Mouse (Mus musculus): Measurements from ENCODE around the gene 1700102P08Rik.

The 1700102P08Rik gene

DNA sequence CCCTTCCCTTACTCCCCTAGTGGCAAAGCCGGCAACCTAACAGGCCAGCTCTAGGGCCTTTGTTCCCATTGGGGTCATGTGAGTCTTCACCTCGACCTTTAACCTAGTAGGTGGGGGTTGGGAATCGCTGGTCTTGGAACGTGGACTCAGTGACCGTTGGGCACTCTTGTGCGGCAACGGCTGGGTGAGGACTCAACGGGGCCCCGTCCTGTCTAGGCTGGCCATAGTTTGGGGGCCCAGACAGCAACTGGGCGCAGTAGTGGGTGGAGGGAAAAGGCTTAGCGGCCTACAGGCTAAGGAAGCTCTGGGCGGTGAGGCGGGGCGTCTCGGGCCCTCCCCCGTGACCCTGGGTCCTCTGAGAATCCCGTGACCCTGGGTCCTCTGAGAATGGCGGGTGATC is at the start of gene 1700102P08Rik:
TSS of gene 1700102P08Rik (plus strand) at position 130 of the 400 bp plus-strand sequence.
- no peak for DNase-seq (ENCODE audit: low spot score)

DNA sequence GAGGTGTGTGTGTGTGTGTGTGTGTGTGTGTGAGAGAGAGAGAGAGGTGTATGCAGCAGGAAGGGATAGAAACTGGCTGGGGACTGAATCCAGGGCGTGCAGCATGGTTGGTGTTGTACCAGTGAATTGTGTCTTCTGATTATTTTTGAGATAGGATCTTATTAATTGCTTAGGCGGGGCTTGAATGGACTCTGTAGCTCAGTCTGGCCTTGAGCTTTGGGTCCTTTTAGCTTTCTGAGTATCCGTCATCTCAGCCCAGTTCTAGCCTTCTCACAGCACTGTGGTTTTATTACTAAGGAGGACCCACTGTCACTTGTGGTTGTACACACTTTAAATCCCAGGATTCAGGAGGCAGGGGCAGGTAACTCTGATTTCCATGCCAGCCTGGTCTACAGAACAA is 49.3 kb upstream of the 1700102P08Rik start:
- DNase-seq (ENCODE audit: low spot score): no peak

DNA sequence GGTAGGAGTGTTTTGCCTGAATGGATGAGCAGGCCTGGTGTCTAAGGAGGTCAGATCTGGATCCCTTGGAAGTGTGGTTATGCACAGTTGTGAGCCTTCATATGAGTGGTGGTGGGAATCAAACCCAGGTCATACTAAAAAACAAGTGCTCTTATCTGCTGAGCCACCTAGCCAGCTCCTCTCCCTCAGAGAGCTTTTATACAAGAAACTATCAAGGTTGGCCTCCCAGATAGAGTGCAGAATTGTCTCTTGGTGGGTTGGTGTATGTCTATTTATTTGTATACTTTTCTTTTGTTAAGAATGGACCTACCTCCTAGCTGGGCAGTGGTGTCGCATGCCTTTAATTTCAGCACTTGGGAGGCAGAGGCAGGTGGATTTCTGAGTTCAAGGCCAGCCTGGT is 48.8 kb upstream of the 1700102P08Rik start:
- no peak for DNase-seq (ENCODE audit: low spot score)

DNA sequence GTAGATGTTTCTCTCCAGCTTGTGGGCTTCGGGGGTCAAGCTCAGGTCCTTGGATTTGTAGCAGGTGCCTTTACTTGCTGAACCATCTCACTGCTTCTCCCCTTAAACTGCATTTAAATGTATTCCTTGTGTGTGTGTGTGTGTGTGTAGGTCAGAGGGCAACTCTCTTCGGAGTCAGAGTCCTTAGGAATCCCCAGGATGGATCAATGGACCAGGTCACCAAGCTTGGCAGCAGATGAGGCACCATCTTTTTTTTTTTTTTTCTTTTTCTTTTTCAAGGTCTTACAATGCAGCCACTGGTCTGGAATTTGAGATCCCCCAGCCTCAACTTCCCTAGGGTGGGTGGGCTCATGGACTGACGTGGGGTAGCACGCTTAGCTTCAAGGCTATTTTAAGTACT is 48.1 kb upstream of the 1700102P08Rik start:
- no peak for DNase-seq (ENCODE audit: low spot score)

DNA sequence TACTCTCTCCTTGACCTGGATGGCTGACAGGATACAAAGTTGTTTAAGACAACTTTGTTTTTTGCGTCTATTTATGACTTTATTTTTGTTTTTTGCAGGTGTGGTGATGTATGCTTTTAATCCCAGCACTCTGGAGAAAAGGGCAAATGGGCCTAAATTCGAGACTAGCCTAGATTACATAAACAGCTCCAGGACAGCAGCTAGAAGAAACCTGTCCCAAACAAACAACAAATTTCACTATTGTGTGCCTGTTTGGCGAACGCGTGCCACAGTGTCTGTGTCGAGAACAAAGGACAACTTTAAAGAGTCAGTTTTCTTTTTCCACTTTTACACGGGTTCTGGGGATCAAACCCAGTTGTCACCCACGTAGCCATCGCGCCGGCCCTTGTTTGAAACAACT is 45.6 kb upstream of the 1700102P08Rik start:
- DNase-seq (ENCODE audit: low spot score): no peak

DNA sequence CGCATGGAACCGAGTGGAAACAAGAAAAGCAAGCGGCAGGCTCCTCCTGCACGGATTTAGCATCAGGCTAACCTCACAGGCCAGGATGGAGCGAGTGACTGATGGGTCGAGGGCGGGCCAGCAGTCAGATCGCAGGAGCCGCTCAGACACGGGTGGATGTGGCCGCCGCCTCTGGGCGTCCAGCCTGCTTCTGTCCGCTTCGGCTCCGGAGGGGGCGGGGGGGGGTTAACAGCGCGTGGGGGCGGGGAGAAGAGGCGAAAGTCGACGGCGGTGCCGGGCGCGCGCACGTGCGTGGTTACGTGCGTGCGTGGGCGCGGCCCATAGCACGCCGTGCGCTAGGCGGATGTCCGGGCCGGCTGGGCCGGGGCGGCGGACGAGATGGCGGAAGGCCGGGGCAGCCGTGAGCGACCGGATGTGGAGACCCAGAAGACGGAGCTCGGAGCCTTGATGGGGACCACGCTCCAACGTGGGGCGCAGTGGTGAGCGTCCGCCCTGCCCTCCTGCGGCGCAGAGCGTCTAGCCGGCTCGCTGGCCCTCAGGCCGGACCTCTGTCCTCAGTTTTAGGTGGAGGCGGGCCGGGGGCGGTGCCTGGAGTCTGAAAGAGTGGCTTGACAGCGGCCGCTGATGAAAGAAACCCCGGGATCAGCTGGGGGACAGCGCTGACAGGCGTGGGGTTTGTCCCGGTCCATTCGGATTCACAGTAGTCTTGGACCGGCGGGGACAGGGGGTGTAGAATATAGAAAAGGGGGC is 44.9 kb upstream of the 1700102P08Rik start, which contains the start of gene Usp4:
TSS of gene Usp4 (plus strand) at position 314 of the 750 bp plus-strand sequence.
- DNase-seq (ENCODE audit: low spot score): peak; percentile 94

DNA sequence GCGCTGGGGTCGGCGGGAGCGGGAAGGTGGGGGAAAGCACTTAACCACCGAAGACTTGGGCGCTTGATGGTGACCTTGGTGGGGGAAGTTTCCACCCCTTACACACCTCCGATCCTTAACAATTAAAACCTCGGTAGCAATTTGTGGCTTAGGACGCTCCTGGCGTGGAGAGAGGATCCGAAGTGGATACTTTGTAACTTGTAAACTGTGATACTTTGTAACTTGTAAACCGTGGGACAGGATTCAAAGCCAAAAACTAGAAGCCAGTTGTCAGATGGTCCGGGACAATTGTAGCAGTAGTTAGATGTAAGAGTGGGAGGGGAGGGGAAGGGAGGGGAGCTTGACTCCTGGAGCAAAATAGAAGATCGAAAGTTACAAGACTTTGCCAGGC is 44.3 kb upstream of the 1700102P08Rik start:
- DNase-seq (ENCODE audit: low spot score): no peak

DNA sequence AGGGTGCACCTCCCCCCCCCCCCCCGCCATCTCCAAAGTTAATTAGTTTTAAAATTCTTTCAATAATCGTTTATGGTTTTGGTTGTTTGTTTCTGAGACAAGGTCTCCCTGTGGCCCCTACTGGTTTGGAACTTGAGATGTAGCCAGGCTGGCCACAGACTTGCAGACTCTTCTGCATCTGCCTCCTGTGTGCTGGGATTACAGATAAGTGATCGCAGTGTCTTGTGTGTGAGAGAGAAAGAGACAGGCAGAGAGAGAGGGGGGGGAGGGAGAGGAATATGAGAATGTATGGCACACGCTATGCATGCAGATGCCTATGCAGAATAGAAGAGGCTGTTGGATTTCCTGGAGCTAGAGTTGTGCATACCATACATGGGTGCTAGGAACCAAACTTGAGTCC is 42.9 kb upstream of the 1700102P08Rik start:
- no peak for DNase-seq (ENCODE audit: low spot score)

DNA sequence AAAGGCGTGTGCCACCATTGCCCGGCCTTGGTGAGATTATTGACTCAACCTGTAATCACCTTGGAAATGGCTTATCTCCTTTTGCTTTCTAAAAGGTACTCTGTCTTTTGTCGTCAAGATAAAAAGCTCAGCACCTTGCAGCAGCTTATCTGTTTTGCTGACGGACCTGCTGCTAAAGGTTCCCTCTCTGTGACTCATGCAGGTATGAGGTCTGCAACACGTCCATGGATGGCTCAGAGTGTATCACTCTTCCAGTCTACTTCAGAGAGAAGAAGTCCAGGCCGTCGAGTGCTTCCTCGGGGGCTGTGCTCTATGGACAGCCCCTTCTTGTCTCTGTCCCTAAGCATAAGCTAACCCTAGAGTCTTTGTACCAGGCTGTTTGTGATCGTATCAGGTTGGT is 14.4 kb upstream of the 1700102P08Rik start:
- no peak for DNase-seq (ENCODE audit: low spot score)

DNA sequence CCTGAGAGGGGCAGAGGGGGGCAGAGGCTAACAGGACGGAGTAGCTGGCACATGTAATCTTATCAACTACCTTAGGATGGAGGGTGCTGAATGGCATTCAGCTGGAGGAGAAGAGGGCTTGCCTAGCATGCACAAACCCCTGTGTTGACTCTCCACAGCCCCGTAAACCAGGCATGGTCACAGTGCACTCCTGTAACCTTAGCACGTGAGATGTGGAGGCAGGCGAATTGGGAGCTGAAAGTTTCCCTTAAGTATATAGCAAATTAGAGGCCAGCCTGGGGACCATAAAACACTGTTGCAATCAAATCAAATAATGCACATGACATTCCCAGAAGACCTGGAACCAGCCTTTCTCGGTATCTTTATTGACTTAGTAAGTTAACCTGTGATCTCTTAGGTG is 13.9 kb upstream of the 1700102P08Rik start:
- DNase-seq (ENCODE audit: low spot score): no peak

DNA sequence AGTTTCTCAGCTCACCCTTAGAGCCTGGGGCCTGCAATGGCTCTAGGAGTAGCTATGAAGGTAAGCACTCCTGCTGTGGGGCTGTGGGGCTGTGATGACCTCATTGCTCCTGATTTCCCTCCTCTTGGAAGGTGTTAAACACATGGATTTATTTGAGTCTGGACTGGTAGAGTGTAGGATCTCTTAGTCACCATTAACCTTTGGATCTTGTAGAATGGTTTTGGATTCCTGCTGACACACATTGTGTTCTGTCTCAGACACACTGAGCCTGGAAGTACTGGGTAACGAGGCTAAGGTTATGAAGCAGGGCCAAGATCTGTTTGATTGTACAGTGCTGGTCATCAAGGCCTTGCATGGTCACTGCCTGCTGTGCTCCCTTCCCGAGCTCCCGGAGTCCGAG is 13.3 kb upstream of the 1700102P08Rik start:
- DNase-seq (ENCODE audit: low spot score): no peak

DNA sequence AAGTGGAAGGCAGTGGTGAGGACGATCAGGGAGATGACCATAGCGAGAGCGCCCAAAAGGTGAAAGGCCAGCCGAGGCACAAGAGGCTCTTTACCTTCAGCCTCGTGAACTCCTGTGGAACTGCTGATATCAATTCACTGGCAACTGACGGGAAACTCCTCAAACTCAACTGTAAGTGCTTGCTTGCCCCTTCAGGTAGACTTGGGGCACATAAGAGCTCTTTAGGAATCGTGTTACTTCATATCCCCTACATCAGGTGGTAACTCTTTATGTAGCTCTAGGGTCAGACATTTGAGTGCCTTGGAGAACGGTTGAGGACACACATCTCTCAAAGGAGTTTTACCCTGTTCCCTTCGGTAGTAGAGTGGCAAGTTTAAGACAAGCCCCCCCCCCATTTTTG is 11.2 kb upstream of the 1700102P08Rik start:
- no peak for DNase-seq (ENCODE audit: low spot score)

DNA sequence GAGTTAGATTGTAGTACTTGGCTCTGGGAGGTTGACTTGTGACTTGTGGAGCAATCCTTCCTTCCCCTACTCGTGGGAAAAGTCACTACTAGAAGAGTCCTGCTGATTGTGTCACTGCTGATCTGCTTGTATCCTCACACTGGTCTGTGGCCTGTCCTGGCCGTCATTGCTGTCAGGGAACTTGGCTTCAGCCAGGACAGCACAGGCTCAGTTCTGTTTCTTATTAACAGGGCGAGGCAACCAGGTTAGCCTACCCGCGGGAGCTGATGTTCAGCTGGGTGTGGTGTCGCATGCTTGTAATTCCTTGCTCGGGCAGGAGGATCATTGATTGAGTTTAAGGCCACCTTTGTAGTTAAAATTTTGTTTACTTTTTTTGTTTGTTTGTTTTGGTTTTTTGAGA is 7.6 kb upstream of the 1700102P08Rik start:
- no peak for DNase-seq (ENCODE audit: low spot score)

DNA sequence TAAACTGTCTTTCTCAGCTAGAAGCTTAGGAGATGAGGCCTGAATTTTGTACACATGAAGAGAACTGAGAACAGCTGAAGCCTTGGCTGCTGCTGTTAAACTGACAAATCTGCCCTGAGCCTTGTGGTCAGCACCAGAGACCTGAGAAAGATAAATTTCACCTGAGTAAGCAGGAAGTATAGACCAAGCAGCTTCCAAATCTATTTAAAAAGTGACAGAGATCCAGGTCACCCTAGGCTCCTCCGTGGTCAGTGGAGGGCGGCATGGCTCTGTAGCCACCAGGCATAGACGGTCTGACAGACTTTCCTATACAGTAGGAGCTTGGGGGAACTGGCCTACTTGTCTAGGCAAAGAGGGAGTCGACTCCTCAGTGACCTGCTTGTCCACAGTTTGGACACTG is 5.8 kb upstream of the 1700102P08Rik start:
- DNase-seq (ENCODE audit: low spot score): no peak

DNA sequence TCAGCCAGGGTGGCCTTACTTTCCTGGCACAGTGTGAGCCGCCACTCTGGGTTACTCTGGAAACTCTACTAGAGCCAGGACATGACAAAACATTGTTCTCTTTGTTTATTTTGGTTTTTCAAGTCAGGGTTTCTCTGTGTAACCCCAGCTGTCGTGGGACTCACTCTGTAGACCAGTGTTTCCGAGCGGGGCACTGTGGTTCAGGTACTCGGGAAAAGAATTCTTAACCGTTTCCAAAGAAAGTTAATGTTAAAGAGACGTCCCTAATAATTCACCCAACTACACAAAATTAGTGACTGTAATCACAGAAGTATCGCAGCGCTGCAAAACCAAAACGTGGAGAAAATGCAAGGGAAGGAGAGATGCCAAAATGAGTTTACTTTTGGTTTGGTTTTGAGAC is 4.0 kb upstream of the 1700102P08Rik start:
- no peak for DNase-seq (ENCODE audit: low spot score)

DNA sequence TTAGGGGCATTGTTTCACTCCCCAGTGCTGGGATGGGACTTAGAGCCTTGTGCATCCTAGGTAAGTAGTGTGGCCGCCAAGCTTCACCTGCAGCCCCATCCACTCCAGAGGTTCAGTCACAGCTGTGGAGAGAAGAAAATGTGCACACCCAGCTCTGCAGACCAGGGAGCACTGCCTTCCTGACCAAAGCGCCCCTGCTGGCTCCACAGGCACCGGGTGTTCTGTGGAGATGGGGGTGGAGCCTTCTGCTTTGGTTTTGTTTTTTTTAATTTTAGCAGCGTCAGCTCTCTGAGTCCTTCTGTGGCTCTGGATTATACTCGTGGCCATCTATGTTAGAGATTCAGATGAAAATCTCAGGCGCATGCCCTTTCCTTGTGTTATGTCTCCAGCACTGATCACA is 3.4 kb upstream of the 1700102P08Rik start:
- DNase-seq (ENCODE audit: low spot score): peak; percentile 55

DNA sequence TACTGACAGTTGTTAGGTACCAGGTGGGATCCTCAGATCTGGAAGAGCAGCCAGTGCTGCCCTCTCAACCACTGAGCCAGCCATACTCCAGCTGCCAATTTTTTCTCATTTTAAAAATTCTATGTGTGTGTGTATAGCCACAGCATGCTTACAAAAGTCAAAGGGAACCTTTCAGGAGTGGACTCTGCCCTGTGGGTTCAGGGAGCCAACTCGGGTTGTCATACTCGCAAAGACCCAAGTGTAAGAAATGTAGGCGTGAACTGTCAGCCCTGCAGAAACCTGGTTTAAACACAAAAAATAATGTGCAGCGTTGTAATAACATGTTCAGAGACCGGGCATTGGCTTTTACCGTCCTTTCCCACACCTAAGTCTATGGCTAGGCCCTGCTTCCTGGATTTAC is 1.6 kb downstream of the 1700102P08Rik start:
- no peak for DNase-seq (ENCODE audit: low spot score)

DNA sequence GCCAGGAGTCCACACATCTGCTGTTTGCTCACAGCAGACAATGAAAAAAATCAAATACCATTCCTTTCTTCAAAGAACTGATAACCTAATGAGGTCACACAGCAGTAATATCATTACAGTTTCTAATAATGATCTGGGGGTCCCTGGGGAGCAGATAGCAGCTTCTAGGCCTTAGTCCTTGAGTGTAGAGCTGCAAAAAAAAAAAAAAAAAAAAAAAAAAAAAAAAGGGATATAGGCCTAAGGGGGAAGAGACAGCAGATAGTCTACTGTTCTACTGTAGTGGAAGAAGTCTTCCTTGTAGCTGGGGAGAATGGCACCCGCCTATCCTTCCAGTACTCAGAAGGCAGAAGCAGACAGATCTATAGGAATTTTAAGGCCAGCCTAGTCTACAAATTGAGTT is 2.8 kb downstream of the 1700102P08Rik start:
- DNase-seq (ENCODE audit: low spot score): no peak

DNA sequence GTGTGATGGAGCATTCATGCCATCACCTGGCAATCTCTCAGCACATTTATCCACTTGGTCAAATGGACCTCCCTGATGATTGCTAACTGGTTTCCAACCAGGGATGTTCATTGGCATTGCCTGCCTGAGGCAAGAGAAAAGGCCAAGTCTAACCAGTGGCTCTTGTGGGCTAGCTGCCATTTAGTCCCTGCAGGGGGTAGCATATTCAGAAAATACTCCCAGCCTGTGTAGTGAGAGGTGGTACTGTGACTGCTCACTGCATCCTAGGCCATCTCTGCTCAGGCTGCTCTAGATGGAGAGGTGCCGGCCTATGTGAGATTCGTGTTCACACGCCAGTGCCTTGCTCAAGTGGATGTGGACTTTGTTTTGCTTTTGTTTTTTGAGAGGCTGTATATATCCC is 5.7 kb downstream of the 1700102P08Rik start:
- DNase-seq (ENCODE audit: low spot score): no peak

DNA sequence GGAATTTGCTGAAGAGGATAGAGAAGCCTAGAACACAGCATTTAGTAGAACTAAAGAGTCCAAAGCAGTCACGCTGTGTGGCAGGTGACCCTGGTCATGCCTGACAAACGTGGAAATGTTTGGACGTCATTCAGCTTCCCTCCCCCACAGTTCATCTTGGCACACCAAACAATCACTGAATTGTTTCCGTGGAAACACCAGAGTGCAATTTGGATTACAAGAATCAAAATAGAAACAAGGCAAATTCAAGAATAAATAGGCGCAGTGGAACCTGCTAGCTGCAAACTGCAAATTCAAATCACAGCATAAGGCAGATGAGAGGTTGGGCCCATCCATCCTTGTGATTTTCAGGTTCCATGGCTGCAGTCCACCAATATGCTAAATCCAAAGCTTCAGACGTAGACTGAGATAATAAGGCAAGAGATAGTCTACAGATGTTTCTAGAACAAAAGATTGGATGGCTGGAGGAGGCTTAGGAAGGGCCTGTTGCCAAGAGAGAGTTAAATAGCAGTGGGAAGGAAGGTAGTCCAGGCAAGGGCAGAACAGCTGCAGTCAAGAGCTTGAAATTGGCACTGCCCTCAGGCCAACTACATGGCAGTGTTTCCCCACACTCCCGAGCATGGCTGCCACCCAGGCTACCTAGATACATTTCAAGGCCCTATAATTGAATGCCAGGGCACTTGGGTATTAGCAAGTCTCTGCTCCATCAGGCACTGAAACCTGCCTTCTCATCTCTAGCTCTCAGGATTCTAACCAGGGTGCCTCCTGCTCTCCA is 8.8 kb downstream of the 1700102P08Rik start:
- peak; percentile 67 for DNase-seq (ENCODE audit: low spot score)

DNA sequence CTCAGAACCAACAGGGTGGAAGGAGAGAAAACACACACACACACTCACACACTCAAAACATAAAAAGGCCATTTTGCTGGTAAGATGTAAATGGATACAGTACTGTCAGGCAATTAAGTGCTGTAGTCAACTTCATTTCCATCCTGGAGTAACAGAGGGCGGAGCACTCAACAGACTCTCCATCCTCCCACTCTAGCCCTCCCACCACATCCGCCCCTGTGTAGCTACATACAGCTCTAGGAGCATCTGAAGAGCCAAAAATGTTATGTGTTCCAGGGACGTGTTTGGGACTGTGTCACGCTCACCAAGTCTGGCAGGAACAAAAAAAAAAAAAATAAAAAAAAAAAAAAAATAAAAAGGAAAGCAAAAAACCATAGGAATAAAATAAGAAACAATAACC is 10.5 kb downstream of the 1700102P08Rik start:
- no peak for DNase-seq (ENCODE audit: low spot score)

DNA sequence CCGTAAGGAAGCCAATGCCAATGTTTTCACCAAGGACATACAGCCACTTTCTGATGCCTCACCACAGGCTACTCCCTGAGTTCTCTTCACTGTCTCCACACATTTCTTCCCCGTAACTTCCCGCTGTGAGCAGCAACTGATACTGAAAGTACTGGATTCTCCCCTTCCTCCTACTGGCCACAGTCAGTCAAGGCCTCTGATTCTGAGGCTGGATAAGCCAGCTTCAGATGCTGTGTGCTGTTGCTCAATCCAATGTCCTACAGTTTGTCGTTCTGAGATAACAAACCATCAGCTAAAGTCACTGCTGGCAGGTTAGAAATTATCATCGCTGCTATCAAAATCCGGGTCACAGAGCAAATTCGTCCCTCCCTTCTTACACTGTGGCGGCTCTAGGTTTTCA is 11.8 kb downstream of the 1700102P08Rik start:
- no peak for DNase-seq (ENCODE audit: low spot score)

DNA sequence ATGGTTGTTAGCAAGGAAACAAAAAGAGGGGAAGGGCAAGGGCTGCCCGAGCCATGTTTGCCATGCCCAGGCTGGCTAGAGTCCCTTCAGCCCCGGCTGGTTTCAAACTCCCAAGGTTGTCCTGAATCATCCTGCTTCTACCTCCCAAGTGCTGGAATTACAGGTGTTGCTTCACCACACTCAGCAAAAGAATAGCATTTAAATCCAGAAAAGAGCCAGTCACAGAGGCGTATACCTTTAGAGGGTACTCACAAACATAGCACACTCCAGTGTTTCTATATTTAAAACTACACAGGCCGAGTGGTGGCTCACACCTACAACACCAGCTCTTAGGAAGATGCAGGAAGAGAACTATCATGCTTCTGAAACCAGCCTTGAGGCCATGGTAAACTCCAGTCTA is 16.9 kb downstream of the 1700102P08Rik start:
- DNase-seq (ENCODE audit: low spot score): no peak
